Mouse (Mus musculus) central nervous system, embryonic 11.5 days (tissue): ENCODE measurements around the gene Bpgm. TPM values are rescaled to one million over a fixed set of nuclear protein-coding genes. Genes with fewer than 3 reads are reported as not detected.

Source experiments
- polyA plus RNA-seq: library from polyadenylated mRNA; depleted of rRNA; stranded (reverse); fragments of >200 nt; gene quantifications from 2 replicates; pipeline ENCODE4 v1.2.3, GENCODE M21; 2012; rRNA removed

Bpgm gene
- polyA plus RNA-seq = 82.1 and 110 TPM in 2 replicates

GRCm38 (mm10) chr6:34475974-34476794 is at the start of gene Bpgm:
Bpgm (plus strand) TSS chr6:34476207.

Other genes starting within 250 kb of the Bpgm start
- 119 and 150 TPM in 2 replicates for gene Akr1b3, start 158.7 kb upstream of the Bpgm start, polyA plus RNA-seq
- gene Akr1b8, start 122.1 kb upstream of the Bpgm start, polyA plus RNA-seq = 20.2 and 21.3 TPM in 2 replicates
- 12.1 and 16.4 TPM in 2 replicates for gene Akr1b10, start 92.0 kb upstream of the Bpgm start, polyA plus RNA-seq
- 0.07 and 0.14 TPM in 2 replicates for gene Akr1b7, start 63.9 kb upstream of the Bpgm start, polyA plus RNA-seq
- gene Cald1, start 122.3 kb downstream of the Bpgm start, polyA plus RNA-seq = 110 and 301 TPM in 2 replicates